Mouse (Mus musculus) hindbrain, embryonic 10.5 days (tissue): Measurements from ENCODE around the gene Rfc4. TPM values are rescaled to one million over a fixed set of nuclear protein-coding genes. Genes with fewer than 3 reads are reported as not detected.
"Not testable (repeated sequence)": the region's sequence is repeated elsewhere in the genome, so short reads cannot be mapped to it uniquely, and the experiment has no call there.

Source experiments
- DNase-seq: peaks from one replicate; pipeline ENCODE4 v3.0.0-alpha.2; 2017; ENCODE audit warnings: low spot score
- H3K27ac ChIP-seq: fragments of 300-500 bp; sonication (generic); 2 replicates; pipeline ENCODE4 v1.5.1; 2016; ENCODE audit warnings: mild to moderate bottlenecking, moderate library complexity
- H3K27me3 ChIP-seq: fragments of 300-500 bp; sonication (generic); 2 replicates; pipeline ENCODE4 v1.6.1; 2016; ENCODE audit warnings: mild to moderate bottlenecking; ENCODE audit not compliant: poor library complexity, insufficient read depth, severe bottlenecking
- H3K36me3 ChIP-seq: fragments of 300-500 bp; sonication (generic); 2 replicates; pipeline ENCODE4 v1.6.1; 2016; ENCODE audit warnings: mild to moderate bottlenecking, moderate library complexity
- H3K4me1 ChIP-seq: fragments of 300-500 bp; sonication (generic); replicated peaks from 2 replicates; pipeline ENCODE4 v1.6.1; 2016; ENCODE audit warnings: mild to moderate bottlenecking
- H3K4me3 ChIP-seq: fragments of 300-500 bp; sonication (generic); 2 replicates; pipeline ENCODE4 v1.5.1; 2016; ENCODE audit warnings: mild to moderate bottlenecking, moderate library complexity
- H3K9me3 ChIP-seq: fragments of 300-500 bp; sonication (generic); 2 replicates; pipeline ENCODE4 v1.6.1; 2016; ENCODE audit warnings: mild to moderate bottlenecking, moderate library complexity
- WGBS: fragments of 180-500 bp; shearing (Covaris S2); methylation state at CpG from one replicate; pipeline ENCODE4 v1.1.7; 2016; 5-methylcytosine and 5-hydroxymethylcytosine counted together
- polyA plus RNA-seq: library from polyadenylated mRNA; unstranded; fragments of >200 nt; fragmentation: Nextera tagmentation; extraction: Ambion mirVana; gene quantifications from 2 replicates; pipeline ENCODE4 v1.2.1, GENCODE M21; 2016

Rfc4 gene
- polyA plus RNA-seq, 1 experiment from 2014 or later = 190 TPM

GRCm38 (mm10) chr16:23096886-23097285 lies 30.7 kb downstream of the Rfc4 start:
- not testable (repeated sequence) for H3K9me3 ChIP-seq, H3K27ac ChIP-seq, DNase-seq, H3K4me3 ChIP-seq, H3K36me3 ChIP-seq
- H3K4me1 ChIP-seq = peaks cover 17% of the 10 kb centered on the region
- peaks cover 18% of the 10 kb centered on the region for H3K27me3 ChIP-seq
- WGBS = 93% methylated on average over 1 of the region's 1 CpGs

- 92% methylated on average over 5 of the region's 5 CpGs for WGBS
- DNase-seq = not testable (repeated sequence)
Observed at GRCm38 (mm10) chr16:23095581-23095980, 32.0 kb downstream of the Rfc4 start.

GRCm38 (mm10) chr16:23094136-23094535 lies 33.4 kb downstream of the Rfc4 start:
- Histone ChIP-seq H3K27me3 (peaks cover under 1% of the 10 kb centered on the region; the same call in 1 of the 2 replicates), H3K4me3 (no peak overlapping the region), H3K4me1 (no peaks in the 10 kb centered on the region), H3K36me3 (no peaks in the 10 kb centered on the region), H3K9me3 (no peaks in the 10 kb centered on the region), H3K27ac (no peak overlapping the region)
- 94% methylated on average over 6 of the region's 6 CpGs for WGBS
- DNase-seq = no peak

More at GRCm38 (mm10) chr16:23095581-23095980, 32.0 kb downstream of the Rfc4 start:
- Histone ChIP-seq H3K4me1 (peaks cover 14% of the 10 kb centered on the region), H3K27me3 (peaks cover 14% of the 10 kb centered on the region)
- not testable (repeated sequence) for H3K9me3 ChIP-seq, H3K36me3 ChIP-seq, H3K4me3 ChIP-seq, H3K27ac ChIP-seq

- Histone ChIP-seq H3K27me3 (no peaks in the 10 kb centered on the region), H3K9me3 (no peaks in the 10 kb centered on the region), H3K36me3 (no peaks in the 10 kb centered on the region), H3K4me1 (no peaks in the 10 kb centered on the region), H3K4me3 (no peak overlapping the region), H3K27ac (no peak overlapping the region)
- 83% methylated on average over 13 of the region's 13 CpGs for WGBS
- no peak for DNase-seq
Observed at GRCm38 (mm10) chr16:23093321-23093953, 34.1 kb downstream of the Rfc4 start.

GRCm38 (mm10) chr16:23091345-23091744 lies 36.2 kb downstream of the Rfc4 start:
- not testable (repeated sequence) for H3K4me3 ChIP-seq, H3K27me3 ChIP-seq, H3K4me1 ChIP-seq, H3K9me3 ChIP-seq, DNase-seq, H3K36me3 ChIP-seq, H3K27ac ChIP-seq

- H3K36me3 ChIP-seq, H3K27me3 ChIP-seq, H3K4me1 ChIP-seq, H3K27ac ChIP-seq, H3K9me3 ChIP-seq, H3K4me3 ChIP-seq, DNase-seq: not testable (repeated sequence)
- 83% methylated on average over 1 of the region's 1 CpGs for WGBS
Observed at GRCm38 (mm10) chr16:23088491-23088890, 39.0 kb downstream of the Rfc4 start.

DNA sequence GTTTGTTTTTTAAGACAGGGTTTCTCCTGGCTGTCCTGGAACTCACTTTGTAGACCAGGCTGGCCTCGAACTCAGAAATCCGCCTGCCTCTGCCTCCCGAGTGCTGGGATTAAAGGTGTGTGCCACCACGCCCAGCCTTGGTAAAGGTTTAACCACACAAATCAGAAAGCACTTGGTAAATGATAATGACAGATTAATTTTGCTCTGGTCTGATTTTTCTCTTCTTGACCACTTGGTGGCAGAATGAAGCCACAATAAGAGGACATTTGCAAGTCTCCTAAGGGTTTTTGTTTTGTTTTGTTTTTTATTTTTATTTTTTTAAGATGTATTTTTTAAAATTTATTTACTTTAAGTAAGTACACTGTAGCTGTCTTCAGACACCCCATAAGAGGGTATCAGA lies 39.8 kb downstream of the Rfc4 start:
- H3K4me1 ChIP-seq, H3K9me3 ChIP-seq, DNase-seq, H3K27me3 ChIP-seq, H3K4me3 ChIP-seq, H3K36me3 ChIP-seq, H3K27ac ChIP-seq: not testable (repeated sequence)
- WGBS = 65% methylated on average over 4 of the region's 4 CpGs

DNA sequence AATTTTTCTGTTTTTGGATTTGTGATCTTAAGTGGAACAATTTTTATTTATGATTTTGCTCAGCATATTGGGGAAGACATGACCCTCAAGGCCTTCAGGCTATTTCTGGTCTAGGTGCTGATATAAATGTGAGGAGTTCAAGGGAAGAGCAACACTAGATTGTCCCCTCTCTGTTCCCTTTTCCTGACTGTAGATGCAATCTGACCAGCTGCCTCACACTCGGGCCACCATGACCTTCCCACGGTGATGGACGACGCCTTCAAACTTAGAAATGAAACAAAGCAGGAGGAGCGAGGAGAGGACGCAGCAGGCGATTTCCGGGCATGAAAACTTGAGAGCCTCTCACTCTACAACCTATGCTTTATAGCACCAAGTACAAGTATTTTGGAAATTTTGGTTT lies 40.4 kb downstream of the Rfc4 start:
- H3K4me1 ChIP-seq, H3K9me3 ChIP-seq, H3K36me3 ChIP-seq, H3K27ac ChIP-seq, H3K27me3 ChIP-seq, DNase-seq, H3K4me3 ChIP-seq: not testable (repeated sequence)
- 86% methylated on average over 8 of the region's 8 CpGs for WGBS

DNA sequence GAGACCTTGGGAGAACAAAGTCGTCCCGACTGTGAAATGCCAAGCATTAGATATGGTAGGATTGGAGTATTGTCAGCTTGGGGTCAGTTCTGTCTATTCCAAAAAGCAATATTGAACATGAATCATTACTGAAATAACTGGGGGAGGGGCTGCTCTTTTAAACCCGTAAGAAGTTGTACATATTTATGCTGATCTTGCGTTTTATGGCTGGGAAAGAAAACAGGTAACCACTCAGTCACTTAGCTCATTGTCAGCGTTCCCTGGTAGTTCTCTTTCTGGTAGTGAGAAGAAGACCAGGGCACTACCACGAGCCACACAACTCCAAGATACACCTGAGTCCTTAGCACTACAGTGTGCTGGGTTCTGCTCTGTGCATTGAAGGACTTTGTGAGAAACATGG lies 50.0 kb downstream of the Rfc4 start:
- not testable (repeated sequence) for H3K4me3 ChIP-seq, H3K36me3 ChIP-seq, H3K9me3 ChIP-seq, H3K27ac ChIP-seq, H3K27me3 ChIP-seq, H3K4me1 ChIP-seq, DNase-seq
- 85% methylated on average over 6 of the region's 6 CpGs for WGBS

Other genes with a start within 250 kb of the Rfc4 start
- 0.31 TPM in 1 of 2 replicates, not detected in the other for gene Ahsg, start 236.5 kb downstream of the Rfc4 start, polyA plus RNA-seq
- gene Fetub, start 209.4 kb downstream of the Rfc4 start, polyA plus RNA-seq = not detected in 2 replicates
- 0.15 TPM in 1 of 2 replicates, not detected in the other for gene Hrg, start 176.7 kb downstream of the Rfc4 start, polyA plus RNA-seq
- not detected in 2 replicates for gene Kng2, start 98.3 kb downstream of the Rfc4 start, polyA plus RNA-seq
- not detected in 2 replicates for gene Kng1, start 69.9 kb downstream of the Rfc4 start, polyA plus RNA-seq
- 133 and 157 TPM in 2 replicates for gene Eif4a2, start 20.3 kb downstream of the Rfc4 start, polyA plus RNA-seq
- not detected in 2 replicates for gene Adipoq, start 18.8 kb upstream of the Rfc4 start, polyA plus RNA-seq
- gene St6gal1, start 97.0 kb upstream of the Rfc4 start, polyA plus RNA-seq = 22.8 and 26.6 TPM in 2 replicates